Mouse (Mus musculus) neural tube, embryonic 11.5 days (tissue): Measurements from ENCODE around the gene Arpc1a. TPM values are rescaled to one million over a fixed set of nuclear protein-coding genes. Genes with fewer than 3 reads are reported as not detected.
"Not testable (repeated sequence)": the region's sequence is repeated elsewhere in the genome, so short reads cannot be mapped to it uniquely, and the experiment has no call there.

Experiments
- ATAC-seq: fragments of 200-750 bp; cut with Nextera tagmentation; 2 replicates; pipeline ENCODE4 v1.8.0; 2017; ENCODE audit warnings: moderate number of reproducible peaks, mild to moderate bottlenecking, moderate TSS enrichment, moderate library complexity; ENCODE audit not compliant: insufficient read depth, low FRiP score, low TSS enrichment
- DNase-seq: peaks from one replicate; pipeline ENCODE4 v3.0.0-alpha.2; 2015; ENCODE audit warnings: low spot score
- H3K27ac ChIP-seq: fragments of 300-500 bp; sonication (generic); 2 replicates; pipeline ENCODE4 v1.5.1; 2014; ENCODE audit warnings: low read depth, mild to moderate bottlenecking, low read length
- H3K27me3 ChIP-seq: fragments of 300-500 bp; sonication (generic); 2 replicates; pipeline ENCODE4 v1.6.1; 2014; ENCODE audit warnings: mild to moderate bottlenecking, low read length, mixed read lengths; ENCODE audit not compliant: control insufficient read depth, insufficient read depth
- H3K36me3 ChIP-seq: fragments of 300-500 bp; sonication (generic); 2 replicates; pipeline ENCODE4 v1.6.1; 2014; ENCODE audit warnings: mild to moderate bottlenecking, low read length, moderate library complexity, mixed read lengths; ENCODE audit not compliant: control insufficient read depth, insufficient read depth
- H3K4me1 ChIP-seq: fragments of 300-500 bp; sonication (generic); 2 replicates; pipeline ENCODE4 v1.6.1; 2014; ENCODE audit warnings: low read length, mixed read lengths; ENCODE audit not compliant: control insufficient read depth, insufficient read depth
- H3K4me2 ChIP-seq: fragments of 300-500 bp; sonication (generic); 2 replicates; pipeline ENCODE4 v1.6.1; 2014; ENCODE audit warnings: low read depth, mild to moderate bottlenecking, moderate library complexity
- H3K4me3 ChIP-seq: fragments of 300-500 bp; sonication (generic); 2 replicates; pipeline ENCODE4 v1.5.1; 2014; ENCODE audit warnings: low read depth, low read length
- H3K9ac ChIP-seq: fragments of 300-500 bp; sonication (generic); 2 replicates; pipeline ENCODE4 v1.6.1; 2014; ENCODE audit warnings: mild to moderate bottlenecking, low read length
- H3K9me3 ChIP-seq: fragments of 300-500 bp; sonication (generic); 2 replicates; pipeline ENCODE4 v1.6.1; 2016; ENCODE audit warnings: low read length; ENCODE audit not compliant: control insufficient read depth
- WGBS: fragments of 180-500 bp; shearing (Covaris S2); extraction: QIAGEN DNeasy Blood & Tissue Kit; methylation state at CpG from one replicate; pipeline ENCODE4 v1.1.7; 2014; 5-methylcytosine and 5-hydroxymethylcytosine counted together
- polyA plus RNA-seq: library from polyadenylated mRNA; unstranded; fragments of >200 nt; fragmentation: Nextera tagmentation; extraction: Ambion mirVana; gene quantifications from 2 replicates; pipeline ENCODE4 v1.2.1, GENCODE M21; 2014

The Arpc1a gene
- polyA plus RNA-seq, 1 experiment from 2014 or later: 176 TPM

DNA sequence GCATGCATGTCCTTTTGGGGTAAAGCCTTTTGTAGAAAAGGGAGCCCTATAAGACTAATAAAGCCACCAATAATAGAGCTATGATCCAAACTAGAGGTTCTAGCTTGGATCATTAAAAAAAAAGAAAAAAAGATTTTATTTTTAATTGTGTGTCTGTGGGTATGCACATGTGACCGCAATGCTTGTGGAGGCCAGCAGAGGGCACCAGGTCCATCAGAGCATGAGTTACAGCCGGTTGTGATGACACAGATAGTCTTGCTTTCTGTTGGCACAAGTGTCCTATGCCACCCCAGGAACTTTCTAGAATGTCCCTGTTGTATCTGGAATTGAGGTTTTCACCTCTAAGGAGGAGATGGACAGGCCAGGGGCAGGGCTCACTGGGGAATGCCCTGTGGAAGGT is 35.8 kb downstream of the Arpc1a start:
- Histone ChIP-seq H3K9ac (no peak overlapping the region), H3K27ac (no peak overlapping the region), H3K27me3 (peaks cover 6% of the 10 kb centered on the region; the same call in 1 of the 2 replicates), H3K9me3 (no peaks in the 10 kb centered on the region), H3K4me2 (no peak overlapping the region), H3K36me3 (no peaks in the 10 kb centered on the region), H3K4me1 (no peaks in the 10 kb centered on the region), H3K4me3 (no peak overlapping the region)
- 88% methylated on average over 2 of the region's 2 CpGs for WGBS
- no peak for ATAC-seq
- no peak for DNase-seq

DNA sequence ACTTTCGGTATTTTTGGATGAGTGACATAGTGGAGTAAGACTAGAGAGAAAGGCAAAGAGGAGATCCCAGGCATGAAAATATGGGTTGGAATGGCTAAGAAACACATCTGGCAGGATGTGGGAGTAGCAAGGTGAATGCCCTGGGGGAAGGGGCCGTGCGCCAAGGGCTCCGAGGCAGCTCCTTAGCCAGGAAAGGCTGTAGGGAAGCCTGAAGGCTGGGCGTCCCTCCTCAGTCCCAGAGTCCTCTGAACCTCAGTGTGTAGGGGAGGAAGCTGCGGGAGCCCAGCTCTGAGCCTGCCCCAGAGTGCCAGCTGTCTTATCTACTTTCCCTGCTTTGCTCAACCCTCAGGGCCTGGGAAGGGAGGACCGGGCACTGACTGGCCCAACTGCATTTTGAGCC is 37.3 kb downstream of the Arpc1a start:
- no peaks in the 10 kb centered on the region for H3K27me3 ChIP-seq
- H3K36me3 ChIP-seq: no peaks in the 10 kb centered on the region
- no peak overlapping the region for H3K4me3 ChIP-seq
- WGBS: 70% methylated on average over 7 of the region's 7 CpGs
- DNase-seq (peak; percentile 9), ATAC-seq (no peak)
- H3K27ac ChIP-seq: no peak overlapping the region
- H3K9me3 ChIP-seq: no peaks in the 10 kb centered on the region
- no peaks in the 10 kb centered on the region for H3K4me1 ChIP-seq
- H3K9ac ChIP-seq: no peak overlapping the region
- no peak overlapping the region for H3K4me2 ChIP-seq

DNA sequence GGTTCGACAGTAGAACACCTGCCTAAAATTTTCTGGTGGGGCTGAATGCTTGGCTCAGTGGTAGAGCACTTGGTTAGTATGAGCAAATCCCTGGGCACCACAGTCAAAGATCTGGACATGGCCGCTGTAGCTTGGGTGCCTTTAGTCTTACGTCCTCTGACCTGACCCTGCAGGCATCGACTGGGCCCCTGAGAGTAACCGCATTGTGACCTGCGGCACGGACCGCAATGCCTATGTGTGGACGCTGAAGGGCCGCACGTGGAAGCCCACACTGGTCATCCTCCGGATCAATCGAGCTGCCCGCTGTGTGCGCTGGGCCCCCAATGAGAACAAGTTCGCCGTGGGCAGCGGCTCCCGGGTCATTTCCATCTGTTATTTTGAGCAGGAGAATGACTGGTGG is 39.8 kb downstream of the Arpc1a start:
- DNase-seq (no peak), ATAC-seq (no peak)
- no peaks in the 10 kb centered on the region for H3K27me3 ChIP-seq
- H3K36me3 ChIP-seq: peaks cover 2% of the 10 kb centered on the region; the same call in 1 of the 2 replicates
- H3K4me3 ChIP-seq: no peak overlapping the region
- no peaks in the 10 kb centered on the region for H3K4me1 ChIP-seq
- no peak overlapping the region for H3K4me2 ChIP-seq
- H3K9me3 ChIP-seq: no peaks in the 10 kb centered on the region
- WGBS: 92% methylated on average over 19 of the region's 19 CpGs
- no peak overlapping the region for H3K27ac ChIP-seq
- H3K9ac ChIP-seq: no peak overlapping the region

DNA sequence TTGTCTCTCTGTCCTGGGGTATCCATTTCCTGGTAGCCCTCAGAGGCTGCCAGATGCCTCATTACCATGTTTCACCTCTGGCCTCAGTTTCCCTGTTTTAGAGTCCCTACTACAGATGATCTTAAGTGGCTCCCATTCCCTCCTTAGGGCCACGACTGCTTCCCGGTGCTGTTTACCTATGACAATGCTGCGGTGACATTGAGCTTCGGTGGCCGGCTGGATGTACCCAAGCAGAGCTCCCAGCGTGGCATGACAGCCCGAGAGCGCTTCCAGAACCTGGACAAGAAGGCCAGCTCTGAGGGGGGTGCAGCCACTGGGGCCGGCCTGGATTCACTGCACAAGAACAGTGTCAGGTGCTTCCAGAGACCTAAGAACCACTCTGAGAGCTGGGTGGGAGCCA is 43.0 kb downstream of the Arpc1a start:
- Histone ChIP-seq H3K9me3 (no peaks in the 10 kb centered on the region), H3K27ac (no peak overlapping the region), H3K4me2 (no peak overlapping the region), H3K4me3 (no peak overlapping the region), H3K9ac (no peak overlapping the region), H3K27me3 (no peaks in the 10 kb centered on the region), H3K36me3 (peaks cover 18% of the 10 kb centered on the region), H3K4me1 (no peaks in the 10 kb centered on the region)
- 95% methylated on average over 9 of the region's 9 CpGs for WGBS
- ATAC-seq: no peak
- DNase-seq: no peak

- Histone ChIP-seq H3K9ac (no peak overlapping the region), H3K4me1 (no peaks in the 10 kb centered on the region), H3K27me3 (no peaks in the 10 kb centered on the region), H3K9me3 (no peaks in the 10 kb centered on the region), H3K27ac (no peak overlapping the region), H3K4me3 (no peak overlapping the region), H3K4me2 (no peak overlapping the region), H3K36me3 (peaks cover 36% of the 10 kb centered on the region)
- no peak for DNase-seq
- no peak for ATAC-seq
- 92% methylated on average over 4 of the region's 4 CpGs for WGBS
Observed at GRCm38 (mm10) chr5:145129124-145129523, 45.5 kb downstream of the Arpc1a start.

DNA sequence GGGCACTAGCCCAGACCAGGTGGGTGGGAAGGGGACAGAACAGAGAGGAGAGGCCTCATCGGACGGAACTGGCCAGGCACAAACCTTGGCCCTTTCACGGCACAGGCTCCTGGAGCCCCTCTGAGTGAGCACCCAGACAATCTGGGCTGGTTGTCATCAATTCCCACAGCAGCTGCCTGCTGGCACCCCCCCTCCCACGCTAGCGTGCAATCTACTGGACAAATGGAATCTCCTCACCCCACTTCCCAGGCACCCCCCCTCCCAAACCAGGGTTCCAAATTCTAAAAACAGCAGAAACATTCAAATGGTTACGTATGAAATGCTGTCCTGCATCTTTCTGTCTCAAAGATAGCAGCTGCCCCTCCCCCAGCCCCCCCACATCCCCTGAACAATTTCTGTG is 46.1 kb downstream of the Arpc1a start:
- not testable (repeated sequence) for H3K4me3 ChIP-seq, H3K27me3 ChIP-seq, H3K4me2 ChIP-seq, DNase-seq, ATAC-seq, H3K9me3 ChIP-seq, H3K27ac ChIP-seq, H3K9ac ChIP-seq, H3K4me1 ChIP-seq
- 93% methylated on average over 2 of the region's 6 CpGs for WGBS
- peaks cover 41% of the 10 kb centered on the region for H3K36me3 ChIP-seq

DNA sequence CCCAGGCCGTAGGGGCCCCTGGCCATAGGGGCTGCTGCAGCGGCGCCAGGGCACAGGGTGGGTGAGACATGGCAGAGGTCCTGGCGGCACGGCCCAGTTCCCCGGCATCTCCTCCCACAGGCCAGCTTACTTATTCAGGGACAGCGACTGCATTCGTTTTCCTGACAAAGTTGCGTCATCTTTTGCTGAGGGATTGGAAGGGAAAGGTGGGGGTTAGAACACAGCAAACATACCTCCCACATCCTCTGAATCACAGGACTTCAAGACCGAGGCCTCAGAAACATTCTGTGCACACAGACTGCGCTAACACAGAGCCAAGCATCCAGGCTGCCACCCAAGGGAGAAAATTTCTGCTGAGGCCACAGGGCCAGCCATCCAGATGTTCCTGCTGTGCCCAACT is 46.6 kb downstream of the Arpc1a start:
- Histone ChIP-seq H3K27ac (no peak overlapping the region), H3K27me3 (no peaks in the 10 kb centered on the region), H3K4me3 (no peak overlapping the region), H3K9me3 (no peaks in the 10 kb centered on the region), H3K36me3 (peaks cover 44% of the 10 kb centered on the region), H3K4me1 (no peaks in the 10 kb centered on the region), H3K4me2 (no peak overlapping the region), H3K9ac (no peak overlapping the region)
- WGBS: 90% methylated on average over 11 of the region's 11 CpGs
- no peak for ATAC-seq
- DNase-seq: no peak

DNA sequence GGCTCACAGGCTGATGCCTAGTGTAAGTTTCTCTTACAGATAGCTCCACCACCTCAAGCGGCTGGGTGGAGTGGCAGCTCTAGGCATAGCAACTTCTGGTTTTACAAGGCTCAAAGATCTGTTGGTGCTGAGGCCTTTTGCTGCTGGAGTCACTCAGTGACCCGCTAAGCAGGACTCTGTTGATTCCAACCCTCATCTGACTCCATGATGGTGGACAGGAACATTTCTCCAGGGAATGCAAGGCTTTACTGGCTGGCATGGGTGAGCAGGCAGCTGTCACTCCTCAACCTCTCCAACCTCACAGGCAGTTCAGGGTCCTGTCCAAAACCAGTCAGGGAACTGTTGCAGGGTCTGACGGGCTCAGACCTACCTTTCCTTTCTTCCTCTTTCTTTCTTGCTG is 47.4 kb downstream of the Arpc1a start:
- no peaks in the 10 kb centered on the region for H3K9me3 ChIP-seq
- H3K4me2 ChIP-seq: no peak overlapping the region
- H3K27me3 ChIP-seq: no peaks in the 10 kb centered on the region
- H3K27ac ChIP-seq: no peak overlapping the region
- H3K9ac ChIP-seq: no peak overlapping the region
- H3K36me3 ChIP-seq: peaks cover 46% of the 10 kb centered on the region
- 93% methylated on average over 3 of the region's 3 CpGs for WGBS
- ATAC-seq (no peak), DNase-seq (no peak)
- no peak overlapping the region for H3K4me3 ChIP-seq
- no peaks in the 10 kb centered on the region for H3K4me1 ChIP-seq

DNA sequence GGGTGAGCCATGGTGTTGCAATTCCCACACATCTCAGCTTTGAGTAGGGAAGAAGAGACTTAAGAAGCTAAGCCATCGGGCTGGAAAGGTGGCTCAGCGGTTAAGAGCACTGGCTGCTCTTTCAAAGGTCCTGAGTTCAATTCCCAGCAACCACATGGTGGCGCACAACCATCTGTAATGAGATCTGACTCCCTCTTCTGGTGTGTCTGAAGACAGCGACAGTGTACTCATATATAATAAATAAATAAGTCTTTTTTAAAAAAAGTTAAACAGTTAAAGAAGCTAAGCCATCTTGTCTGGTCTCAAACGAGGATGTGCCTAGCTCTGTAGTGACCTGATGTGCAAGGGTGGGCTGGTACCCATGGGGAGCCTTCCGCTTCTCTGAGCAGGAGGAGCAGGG is 49.6 kb downstream of the Arpc1a start:
- not testable (repeated sequence) for H3K4me1 ChIP-seq, H3K27me3 ChIP-seq, H3K4me3 ChIP-seq, H3K9ac ChIP-seq, H3K27ac ChIP-seq, H3K4me2 ChIP-seq, ATAC-seq, H3K9me3 ChIP-seq, DNase-seq
- H3K36me3 ChIP-seq: peaks cover 46% of the 10 kb centered on the region
- WGBS: 91% methylated on average over 6 of the region's 6 CpGs
